In the genomic region with DNA sequence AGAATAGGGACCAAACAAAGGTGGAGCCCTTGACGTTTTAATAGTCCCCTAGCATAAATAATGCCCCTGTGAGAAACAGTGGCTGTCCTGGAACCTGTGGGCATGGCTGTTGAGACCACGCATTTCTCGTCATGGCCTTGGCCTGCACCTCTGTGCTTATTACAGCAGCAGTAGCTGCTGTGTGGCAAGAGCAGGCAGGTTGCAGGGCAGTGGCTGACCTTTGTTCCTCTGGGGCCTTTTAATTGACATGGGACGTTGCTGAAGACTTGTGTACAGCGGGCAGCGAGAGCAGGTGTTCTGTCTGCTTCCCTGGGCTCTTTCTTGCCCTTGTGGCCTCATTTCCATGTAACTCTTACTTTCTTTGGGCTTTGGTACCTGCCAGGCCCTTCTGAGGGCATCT, we compare ENCODE assay signal across 17 mouse cellular contexts. TPM values are rescaled to one million over a fixed set of nuclear protein-coding genes. Genes with fewer than 3 reads are reported as not detected.
DNase-seq lines count a peak whose midpoint lies in the region; ATAC-seq and TF ChIP-seq lines count a peak whose summit lies in the region.
"Had no signal": no experiment of that assay in that cellular context is flagged by ENCODE, and none has a peak within 500 bp of the region (broad histone marks: within the 10 kb centered on the region; RNA-seq: fewer than 3 reads in every experiment).

No protein-coding gene starts in this region.

- no peak overlapping the region for H3K27ac ChIP-seq in kidney, embryonic 16.5 days (ENCODE audit: low read length)
- H3K27ac ChIP-seq in brown adipose tissue, adult 24 weeks (replicated peaks; ENCODE audit: low read depth, low read length) = peak overlapping the region; percentile 28; the same call in 1 of the 2 replicates
- H3K27ac ChIP-seq in hindbrain, embryonic 12.5 days = no peak overlapping the region
- H3K27ac ChIP-seq: heart, embryonic 15.5 days; hindbrain, embryonic 10.5 days; limb, embryonic 13.5 days; neural tube, embryonic 13.5 days had no signal

- H3K79me2 ChIP-seq in myocyte (ENCODE audit: control insufficient read depth, insufficient read depth) = peaks cover 12% of the 10 kb centered on the region

- H3K4me1 ChIP-seq in kidney, embryonic 16.5 days (ENCODE audit: insufficient read depth, low read length) = peaks cover 17% of the 10 kb centered on the region; the same call in 1 of the 2 replicates
- peaks cover 54% of the 10 kb centered on the region for H3K4me1 ChIP-seq in brown adipose tissue, adult 24 weeks (ENCODE audit: control insufficient read depth, insufficient read depth, insufficient read length, low read length)
- H3K4me1 ChIP-seq in hindbrain, embryonic 12.5 days = no peaks in the 10 kb centered on the region

- DNase-seq in kidney, adult 11 months = peak; percentile 64
- peak; percentile 40 for DNase-seq in kidney, postnatal 14 days
- no peak for DNase-seq in layer of hippocampus, adult 9-10 months (ENCODE audit: low spot score)
- no peak for DNase-seq in cerebellum, adult 8-10 months
- DNase-seq: cerebellum, adult 9-11 months; forebrain, postnatal 0 days; heart, adult 11 months; layer of hippocampus, adult 9-11 months had no signal

- no peak overlapping the region for H3ac ChIP-seq in myocyte (ENCODE audit: control insufficient read depth, insufficient read length)

- H3K9me3 ChIP-seq in kidney, embryonic 16.5 days (ENCODE audit: low read length) = no peaks in the 10 kb centered on the region
- H3K9me3 ChIP-seq in hindbrain, embryonic 12.5 days (replicated peaks) = no peaks in the 10 kb centered on the region
- H3K9me3 ChIP-seq: heart, embryonic 15.5 days; hindbrain, embryonic 10.5 days; limb, embryonic 13.5 days; neural tube, embryonic 13.5 days had no signal

- no peak for TF ChIP-seq POLR2A in myocyte (IDR thresholded peaks at IDR 0.05; ENCODE audit: insufficient read length, low read depth)

- H3K4me3 ChIP-seq in kidney, embryonic 16.5 days (ENCODE audit: low read length) = no peak overlapping the region
- H3K4me3 ChIP-seq in brown adipose tissue, adult 24 weeks (ENCODE audit: insufficient read depth, low read depth, low read length) = no peak overlapping the region
- no peak overlapping the region for H3K4me3 ChIP-seq in myocyte
- H3K4me3 ChIP-seq in hindbrain, embryonic 12.5 days = no peak overlapping the region
- H3K4me3 ChIP-seq: heart, embryonic 15.5 days; hindbrain, embryonic 10.5 days; limb, embryonic 13.5 days; neural tube, embryonic 13.5 days had no signal

- no peaks in the 10 kb centered on the region; the same call in 1 of the 2 replicates for H3K36me3 ChIP-seq in kidney, embryonic 16.5 days (ENCODE audit: insufficient read depth, low read length)
- no peaks in the 10 kb centered on the region for H3K36me3 ChIP-seq in myocyte (ENCODE audit: control insufficient read depth, insufficient read depth)
- H3K36me3 ChIP-seq in hindbrain, embryonic 12.5 days = no peaks in the 10 kb centered on the region
- H3K36me3 ChIP-seq: heart, embryonic 15.5 days; hindbrain, embryonic 10.5 days; limb, embryonic 13.5 days; neural tube, embryonic 13.5 days had no signal

- 50% methylated on average over 6 of the region's 6 CpGs for WGBS in kidney, embryonic 16.5 days
- WGBS in hindbrain, embryonic 12.5 days = 63% methylated on average over 6 of the region's 6 CpGs

- ATAC-seq in kidney, embryonic 16.5 days (ENCODE audit: low FRiP score, low TSS enrichment) = no peak
- ATAC-seq in hindbrain, embryonic 12.5 days (ENCODE audit: low FRiP score) = no peak
- ATAC-seq: forebrain, postnatal 0 days had no signal

- H3K27me3 ChIP-seq in kidney, embryonic 16.5 days (ENCODE audit: insufficient read depth, low read length) = no peaks in the 10 kb centered on the region
- H3K27me3 ChIP-seq in myocyte (ENCODE audit: control insufficient read depth, insufficient read depth, insufficient read length) = no peaks in the 10 kb centered on the region
- no peaks in the 10 kb centered on the region for H3K27me3 ChIP-seq in hindbrain, embryonic 12.5 days
- H3K27me3 ChIP-seq: heart, embryonic 15.5 days; limb, embryonic 13.5 days; neural tube, embryonic 13.5 days had no signal

- H3K4me2 ChIP-seq in kidney, embryonic 16.5 days (replicated peaks; ENCODE audit: low read depth, low read length) = no peak overlapping the region
- peak overlapping the region; percentile 75 for H3K4me2 ChIP-seq in myocyte (ENCODE audit: low read depth)
- no peak overlapping the region for H3K4me2 ChIP-seq in hindbrain, embryonic 12.5 days (replicated peaks)
- H3K4me2 ChIP-seq: heart, embryonic 15.5 days; limb, embryonic 13.5 days; neural tube, embryonic 13.5 days had no signal

- H3K9ac ChIP-seq in kidney, embryonic 16.5 days (replicated peaks; ENCODE audit: low read length) = no peak overlapping the region
- no peak overlapping the region for H3K9ac ChIP-seq in hindbrain, embryonic 12.5 days
- H3K9ac ChIP-seq: forebrain, postnatal 0 days; heart, embryonic 15.5 days; limb, embryonic 13.5 days; neural tube, embryonic 13.5 days had no signal

TF ChIP-seq in myocyte, 11 proteins besides CTCF, POLR2A, EP300 and RAD21:
- TF ChIP-seq MYOG (IDR thresholded peaks at IDR 0.05; ENCODE audit: control insufficient read depth in 1 of 3, insufficient read depth in 1 of 3, insufficient read length in 2 of 3, low read depth in 2 of 3) (peak in 1 of 3 experiments; percentile 20), REST (IDR thresholded peaks at IDR 0.05; ENCODE audit: insufficient read depth, insufficient read length) (no peak), MYOD1 (IDR thresholded peaks at IDR 0.05; ENCODE audit: control insufficient read depth in 1 of 3, insufficient read length in 2 of 3, low read depth in 2 of 3) (peak in 1 of 3 experiments; percentile 32)
TF ChIP-seq in myocyte: peak in this region for 2.

RNA-seq across cellular contexts. Expression of a gene that starts 25.9 kb away (rescaled TPM):
- 65.8 and 67.9 TPM in 2 replicates for polyA plus RNA-seq in kidney, embryonic 16.5 days (2015; fragmentation: Nextera tagmentation; extraction: Ambion mirVana)
- 33.6 and 35.3 TPM in 2 replicates for polyA plus RNA-seq in brown adipose tissue, adult 24 weeks (2012; ENCODE audit: insufficient read depth, insufficient read length, missing spikeins)
- polyA plus RNA-seq in myocyte (2012; fragmentation: generic; extraction: Trizol) = 140 TPM
- 6.2 and 6.9 TPM in 2 replicates for polyA plus RNA-seq in hindbrain, embryonic 12.5 days (2016; fragmentation: Nextera tagmentation; extraction: Ambion mirVana)

RNA-seq across cellular contexts. Expression of a gene that starts 35.1 kb away (rescaled TPM):
- polyA plus RNA-seq in kidney, embryonic 16.5 days (2015; fragmentation: Nextera tagmentation; extraction: Ambion mirVana) = 1.6 TPM in 1 of 2 replicates, not detected in the other
- polyA plus RNA-seq in brown adipose tissue, adult 24 weeks (2012; ENCODE audit: insufficient read depth, insufficient read length, missing spikeins) = 2.8 and 6.4 TPM in 2 replicates
- polyA plus RNA-seq in myocyte (2012; fragmentation: generic; extraction: Trizol) = 0.10 TPM
- not detected in 2 replicates for polyA plus RNA-seq in hindbrain, embryonic 12.5 days (2016; fragmentation: Nextera tagmentation; extraction: Ambion mirVana)
- polyA plus RNA-seq: embryonic facial prominence, embryonic 14.5 days; forebrain, postnatal 0 days; heart, embryonic 15.5 days; hindbrain, embryonic 10.5 days; limb, embryonic 13.5 days; neural tube, embryonic 13.5 days had no signal

RNA-seq across cellular contexts. Expression of a gene that starts 59.6 kb away (rescaled TPM):
- 1.5 and 2.2 TPM in 2 replicates for polyA plus RNA-seq in kidney, embryonic 16.5 days (2015; fragmentation: Nextera tagmentation; extraction: Ambion mirVana)
- 3.9 and 4.5 TPM in 2 replicates for polyA plus RNA-seq in brown adipose tissue, adult 24 weeks (2012; ENCODE audit: insufficient read depth, insufficient read length, missing spikeins)
- 1.4 TPM for polyA plus RNA-seq in myocyte (2012; fragmentation: generic; extraction: Trizol)
- polyA plus RNA-seq in hindbrain, embryonic 12.5 days (2016; fragmentation: Nextera tagmentation; extraction: Ambion mirVana) = 2.0 and 2.2 TPM in 2 replicates

Comparison
In these comparisons a context has a peak if more than half of its experiments do, and no peak if none do; other contexts are left out.
1. DNase-seq: peak in kidney, adult 11 months (single experiment) and kidney, postnatal 14 days (single experiment); none in layer of hippocampus, adult 9-10 months (single experiment) and cerebellum, adult 8-10 months (single experiment).